Mouse (Mus musculus) heart, adult 2 months (tissue): Measurements from ENCODE around the gene Dut.

Experiments used
- CTCF ChIP-seq: fragments of 200-600 bp; IDR thresholded peaks from 2 replicates; pipeline ENCODE4 v1.8.1; 2022; ENCODE audit warnings: antibody characterized with exemption, mild to moderate bottlenecking, moderate library complexity
- POLR2A ChIP-seq: fragments of 200-500 bp; IDR thresholded peaks from 2 replicates; pipeline ENCODE4 v1.6.1; 2011; ENCODE audit warnings: mild to moderate bottlenecking, low read depth, low read length, control low read depth; ENCODE audit not compliant: insufficient read depth

DNA sequence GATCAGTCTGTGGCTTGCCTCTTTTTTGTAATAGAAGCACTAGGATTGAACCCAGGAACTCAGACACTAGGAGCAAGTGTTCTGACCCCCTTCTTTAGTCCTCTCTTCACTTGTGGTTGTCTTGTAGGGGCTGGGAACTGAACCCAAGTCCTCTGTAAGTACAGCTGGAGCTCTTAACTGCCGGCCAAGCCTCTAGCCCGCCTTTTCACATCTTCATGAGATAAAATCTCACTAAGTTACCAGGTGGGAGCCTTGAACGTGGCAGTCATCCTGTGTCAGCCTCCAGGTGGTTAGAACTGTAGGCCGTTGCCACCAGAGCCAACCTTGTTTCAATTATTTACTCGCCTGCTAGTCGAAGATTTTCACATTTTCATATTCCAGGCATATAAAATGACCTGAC lies 6.7 kb downstream of the Dut start:
- TF ChIP-seq POLR2A (no peak), CTCF (no peak)
